In the genomic region with DNA sequence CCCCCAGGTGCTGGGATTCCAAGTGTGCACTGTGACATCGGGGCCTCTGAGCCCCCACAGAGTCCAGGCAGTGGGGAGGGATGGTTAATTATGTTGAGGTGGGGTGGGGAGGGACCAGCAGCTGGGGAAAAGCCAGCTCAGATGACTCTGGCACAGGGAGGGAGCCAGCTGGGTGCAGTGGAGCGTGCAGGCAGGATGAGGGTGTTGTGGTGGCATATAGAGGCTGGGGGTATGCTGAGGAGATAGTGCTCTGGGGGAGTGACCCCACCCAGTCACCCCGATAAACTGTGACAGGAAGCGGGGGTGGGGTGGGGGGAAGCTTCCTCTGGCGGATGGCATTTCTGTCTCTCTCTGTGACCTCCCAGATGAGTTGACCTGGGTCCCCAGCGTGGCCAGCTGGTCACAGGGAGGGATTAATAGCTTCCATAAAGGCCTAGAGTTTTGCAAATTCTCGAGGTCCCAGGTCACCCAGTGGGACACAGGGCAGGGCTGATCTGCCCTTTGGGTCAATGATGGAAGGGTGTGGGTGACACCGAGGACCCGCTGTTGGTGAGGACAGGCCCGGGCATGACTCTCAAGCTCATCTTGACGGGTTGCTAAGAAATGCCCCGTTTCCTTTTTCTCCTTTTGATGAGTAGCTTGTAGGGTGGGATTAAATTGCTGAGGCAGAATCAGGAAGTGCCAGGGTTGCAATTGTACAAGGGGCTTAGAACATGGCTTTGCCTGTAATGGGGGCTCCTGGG, we compare ENCODE assay signal across 9 mouse cellular contexts. TPM values are rescaled to one million over a fixed set of nuclear protein-coding genes. Genes with fewer than 3 reads are reported as not detected.
DNase-seq lines count a peak whose midpoint lies in the region; ATAC-seq and TF ChIP-seq lines count a peak whose summit lies in the region.
"Had no signal": no experiment of that assay in that cellular context is flagged by ENCODE, and none has a peak within 500 bp of the region (broad histone marks: within the 10 kb centered on the region; RNA-seq: fewer than 3 reads in every experiment).

No protein-coding gene starts in this region.

- H3K27ac ChIP-seq in bone marrow, adult 2 months (ENCODE audit: control insufficient read depth, insufficient read depth, low read depth, low read length, poor library complexity) = peak overlapping the region; percentile 77
- H3K27ac ChIP-seq in liver, embryonic 13.5 days = no peak overlapping the region

- H3K4me3 ChIP-seq in lung, adult 2 months (replicated peaks; ENCODE audit: extremely low read depth, low read depth, low read length) = no peak overlapping the region
- no peak overlapping the region for H3K4me3 ChIP-seq in bone marrow, adult 2 months (replicated peaks; ENCODE audit: control insufficient read depth, low read depth, low read length)
- no peak overlapping the region for H3K4me3 ChIP-seq in liver, embryonic 13.5 days (replicated peaks)

- TF ChIP-seq POLR2A in lung, adult 2 months (IDR thresholded peaks at IDR 0.05; ENCODE audit: borderline replicate concordance, extremely low read depth, low read depth, low read length) = no peak
- TF ChIP-seq POLR2A in bone marrow, adult 2 months (IDR thresholded peaks at IDR 0.05; ENCODE audit: borderline replicate concordance, control insufficient read depth, low read depth, low read length) = 0 out of 2 replicates have a peak, but pooled peaks have one; percentile 20

- no peaks in the 10 kb centered on the region for H3K27me3 ChIP-seq in liver, embryonic 13.5 days

- no peaks in the 10 kb centered on the region for H3K36me3 ChIP-seq in liver, embryonic 13.5 days

- WGBS in lung, adult 2 months = 36% methylated on average over 12 of the region's 12 CpGs
- 5% methylated on average over 12 of the region's 12 CpGs for WGBS in bone marrow, adult 2 months
- WGBS in liver, embryonic 13.5 days (ENCODE audit: insufficient replicate concordance) = 23% methylated on average over 12 of the region's 12 CpGs

- no peaks in the 10 kb centered on the region for H3K9me3 ChIP-seq in liver, embryonic 13.5 days (replicated peaks)

- H3K4me1 ChIP-seq in lung, adult 2 months (ENCODE audit: control insufficient read depth, insufficient read depth, low read length) = no peaks in the 10 kb centered on the region; the same call in 1 of the 2 replicates
- H3K4me1 ChIP-seq in bone marrow, adult 2 months (ENCODE audit: control insufficient read depth, insufficient read depth, low read length) = peaks cover 18% of the 10 kb centered on the region
- H3K4me1 ChIP-seq in liver, embryonic 13.5 days (replicated peaks) = peaks cover 43% of the 10 kb centered on the region

- H3K4me2 ChIP-seq in liver, embryonic 13.5 days = peak overlapping the region; percentile 12; the same call in 1 of the 2 replicates

- no peak overlapping the region for H3K9ac ChIP-seq in liver, embryonic 13.5 days

- DNase-seq in lung, postnatal 10 days = peak; percentile 22
- DNase-seq in lung, adult 2 months = no peak
- DNase-seq in liver, embryonic 13.5 days = no peak
- peak; percentile 83 for DNase-seq in thymus, postnatal 14 days
- DNase-seq in right cerebral cortex, postnatal 4 days = no peak
- no peak for DNase-seq in urinary bladder, postnatal 36 days (ENCODE audit: low spot score in 2 of 2)
- DNase-seq in right cerebral cortex, postnatal 36 days (ENCODE audit: low spot score in 2 of 2) = no peak
- DNase-seq: cerebellum, adult 2 months had no signal

- ATAC-seq in liver, embryonic 13.5 days (ENCODE audit: low read depth) = peak; percentile 32; the same call in 1 of the 2 replicates

- TF ChIP-seq CTCF in lung, adult 2 months (IDR thresholded peaks at IDR 0.05; ENCODE audit: insufficient read depth, low read length) = no peak
- TF ChIP-seq CTCF in bone marrow, adult 2 months (IDR thresholded peaks at IDR 0.05; ENCODE audit: control insufficient read depth, insufficient read depth, low read length) = no peak

RNA-seq across cellular contexts. Expression of a gene that starts 8.2 kb away (rescaled TPM):
- polyA plus RNA-seq in lung, adult 2 months (2012; rRNA removed) = 258 and 317 TPM in 2 replicates
- polyA plus RNA-seq in bone marrow, adult 2 months (2011; ENCODE audit: insufficient read depth, insufficient read length, low replicate concordance, missing spikeins) = 193 and 436 TPM in 2 replicates
- polyA plus RNA-seq in liver, embryonic 13.5 days (2015; fragmentation: Nextera tagmentation; extraction: Ambion mirVana) = 54.1 and 58.3 TPM in 2 replicates

RNA-seq across cellular contexts. Expression of a gene that starts 23.1 kb away (rescaled TPM):
- polyA plus RNA-seq in lung, adult 2 months (2012; rRNA removed) = 0.14 TPM in 1 of 2 replicates, not detected in the other
- not detected in 2 replicates for polyA plus RNA-seq in bone marrow, adult 2 months (2011; ENCODE audit: insufficient read depth, insufficient read length, low replicate concordance, missing spikeins)
- polyA plus RNA-seq in liver, embryonic 13.5 days (2015; fragmentation: Nextera tagmentation; extraction: Ambion mirVana) = 0.05 TPM in 2 replicates

Comparison
In these comparisons a context has a peak if more than half of its experiments do, and no peak if none do; other contexts are left out.
1. DNase-seq: peak in lung, postnatal 10 days (single experiment) and thymus, postnatal 14 days (single experiment); none in lung, adult 2 months (single experiment), liver, embryonic 13.5 days (single experiment), right cerebral cortex, postnatal 4 days (single experiment), urinary bladder, postnatal 36 days (0 of 2) and right cerebral cortex, postnatal 36 days (0 of 2).